Mouse (Mus musculus) gastrocnemius, postnatal 10 days (tissue): ENCODE results near the gene Nos2. TPM values are rescaled to one million over a fixed set of nuclear protein-coding genes. Genes with fewer than 3 reads are reported as not detected.
"Not testable (repeated sequence)": the region's sequence is repeated elsewhere in the genome, so short reads cannot be mapped to it uniquely, and the experiment has no call there.

Source experiments
- DNase-seq: peaks from one replicate; pipeline ENCODE4 v3.0.0; 2021; ENCODE audit warnings: mixed read lengths
- total RNA-seq, 2 experiments: library from RNA; stranded (reverse); gene quantifications; 2 replicates each; pipeline ENCODE4 v1.2.3; 2021

Nos2 gene
- total RNA-seq, 2 experiments from 2014 or later: 3.8 to 6.3 TPM

DNA sequence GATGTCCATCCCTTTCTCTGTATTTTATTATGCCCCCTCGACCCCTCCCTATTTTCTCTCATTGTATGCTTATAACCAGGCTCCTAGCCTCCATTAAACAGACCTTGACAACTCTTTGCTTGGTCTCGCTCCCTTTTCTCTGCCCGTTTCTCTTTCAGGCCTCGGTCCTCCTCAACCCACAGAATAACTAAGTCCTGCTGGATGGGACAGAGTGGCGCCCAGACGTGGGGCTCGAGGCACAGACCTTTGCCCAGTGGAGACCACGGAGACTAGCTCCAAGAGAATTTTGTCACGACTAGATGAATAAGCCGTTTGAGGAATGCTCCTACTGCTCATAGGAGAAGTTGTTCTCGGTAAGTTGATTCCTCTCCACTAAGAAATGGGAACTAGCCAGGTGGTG, 68.6 kb downstream of the Nos2 start:
- DNase-seq: not testable (repeated sequence)

- DNase-seq: no peak
Measured at GRCm38 (mm10) chr11:78990096-78990495, 69.5 kb downstream of the Nos2 start.

DNA sequence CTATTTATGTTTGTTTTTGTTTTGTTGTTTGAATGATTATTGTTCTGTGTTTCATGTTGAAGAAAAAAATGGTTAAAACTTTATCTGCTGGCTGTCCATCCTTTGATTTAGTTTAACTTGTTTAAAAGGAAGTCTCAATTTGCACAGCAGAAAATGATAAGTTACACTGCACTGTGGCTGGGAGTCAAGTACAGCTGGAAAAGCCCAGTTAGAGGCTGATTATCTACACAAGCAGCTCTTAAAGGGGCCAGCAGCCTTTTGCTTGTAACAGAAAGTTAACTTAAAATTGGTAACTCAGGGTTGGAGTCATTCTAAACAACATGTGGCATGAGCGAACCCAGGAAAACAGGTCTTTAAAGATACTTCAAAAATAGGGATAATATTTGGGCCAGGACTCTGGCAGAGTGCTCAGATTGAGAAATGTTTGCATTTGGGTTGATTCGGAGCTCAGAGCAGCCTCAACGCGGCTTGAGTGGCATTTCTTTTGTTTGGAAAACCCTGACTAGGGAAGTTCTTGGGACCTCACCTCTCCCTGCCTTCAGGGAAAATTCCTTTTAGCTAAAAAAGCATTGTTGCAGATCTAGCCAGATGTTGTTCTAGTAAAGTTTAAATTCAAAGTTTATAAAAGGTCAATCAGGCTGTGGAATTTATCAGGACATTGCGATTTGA, 70.4 kb downstream of the Nos2 start:
- DNase-seq: not testable (repeated sequence)

GRCm38 (mm10) chr11:78999118-78999517, 78.5 kb downstream of the Nos2 start:
- DNase-seq: no peak

DNA sequence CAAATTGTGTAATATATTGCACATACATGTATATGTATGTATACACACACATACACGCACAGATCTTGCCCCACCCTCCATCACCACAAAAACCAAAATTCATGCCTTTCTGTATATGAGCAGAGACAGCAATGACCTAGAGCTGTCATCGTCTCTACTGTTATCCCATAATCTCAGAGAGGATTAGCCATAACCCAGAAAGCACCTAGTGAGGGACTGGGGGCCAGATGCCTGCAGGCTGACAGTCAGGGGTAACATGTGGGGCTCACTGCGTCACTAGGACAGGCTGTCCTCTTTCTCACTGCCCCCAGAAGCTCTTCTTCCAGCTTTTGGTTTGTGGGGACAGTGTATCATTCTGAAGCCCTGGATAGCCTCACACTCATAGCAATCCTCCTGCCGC, 81.3 kb downstream of the Nos2 start:
- DNase-seq: no peak

GRCm38 (mm10) chr11:79002551-79002951, 82.0 kb downstream of the Nos2 start:
- DNase-seq: no peak

GRCm38 (mm10) chr11:79003053-79003768, 82.6 kb downstream of the Nos2 start:
- no peak for DNase-seq

- DNase-seq: no peak
Measured at GRCm38 (mm10) chr11:79003769-79004638, 83.4 kb downstream of the Nos2 start.

GRCm38 (mm10) chr11:79005578-79006394, 85.2 kb downstream of the Nos2 start:
- no peak for DNase-seq

DNA sequence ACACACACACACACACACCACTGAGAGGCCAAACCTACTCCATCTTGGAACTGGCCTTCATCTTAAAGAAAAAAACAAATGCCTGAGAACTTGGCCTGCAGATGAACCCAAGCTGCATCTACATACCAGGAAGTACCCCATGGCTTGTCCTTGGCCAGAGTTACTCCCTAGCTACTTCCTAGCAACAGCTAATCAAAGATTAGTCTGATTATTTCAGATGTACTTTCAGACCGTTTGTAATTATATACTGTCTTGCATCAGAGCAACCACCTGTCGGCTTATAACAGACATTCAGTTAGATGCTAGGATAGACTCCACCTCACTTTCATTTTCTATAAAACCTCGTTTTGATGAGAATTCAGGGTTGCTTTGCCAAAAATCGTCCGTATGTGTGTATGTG, 85.8 kb downstream of the Nos2 start:
- no peak for DNase-seq

DNA sequence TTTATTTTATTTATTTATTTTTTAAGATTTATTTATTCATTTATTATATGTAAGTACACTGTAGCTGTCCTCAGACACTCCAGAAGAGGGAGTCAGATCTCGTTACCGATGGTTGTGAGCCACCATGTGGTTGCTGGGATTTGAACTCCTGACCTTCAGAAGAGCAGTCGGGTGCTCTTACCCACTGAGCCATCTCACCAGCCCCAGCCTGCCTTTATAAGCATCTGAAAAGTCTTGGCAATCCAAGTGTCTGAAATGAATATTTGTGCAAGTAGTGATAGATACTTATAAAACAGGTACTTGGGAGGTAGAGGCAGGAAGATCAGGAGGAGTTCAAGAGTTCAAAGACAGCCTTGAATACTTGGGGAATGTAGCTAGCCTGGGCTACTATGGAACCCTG, 86.8 kb downstream of the Nos2 start:
- DNase-seq: not testable (repeated sequence)

GRCm38 (mm10) chr11:79008007-79008775, 87.6 kb downstream of the Nos2 start:
- DNase-seq: no peak

GRCm38 (mm10) chr11:79008891-79009290, 88.3 kb downstream of the Nos2 start:
- DNase-seq: no peak

Other genes with a start within 250 kb of the Nos2 start
- 1 to 10 TPM; 6.5 to 8.6 TPM for gene Nlk, start 223.4 kb upstream of the Nos2 start, total RNA-seq
- gene Ccnq, start 169.1 kb upstream of the Nos2 start, total RNA-seq: 10 to 100 TPM; 14.4 to 16.4 TPM
- 10 to 100 TPM; 11.6 to 16.7 TPM for gene Lyrm9, start 94.2 kb upstream of the Nos2 start, total RNA-seq
- gene Lgals9, start 64.2 kb downstream of the Nos2 start, total RNA-seq: 10 to 100 TPM; 21.6 to 25.8 TPM
- gene Ksr1, start 225.6 kb downstream of the Nos2 start, total RNA-seq: 100 to 1,000 TPM; 103 to 118 TPM